Mouse (Mus musculus) adrenal gland, postnatal 14 days (tissue): ENCODE measurements around the gene Trappc4. TPM values are rescaled to one million over a fixed set of nuclear protein-coding genes. Genes with fewer than 3 reads are reported as not detected.
"Not testable (repeated sequence)": the region's sequence is repeated elsewhere in the genome, so short reads cannot be mapped to it uniquely, and the experiment has no call there.

Experiments used
- DNase-seq: peaks from one replicate; pipeline ENCODE4 v3.0.0; 2021; ENCODE audit warnings: mixed read lengths
- total RNA-seq: library from RNA; stranded (reverse); gene quantifications from 2 replicates; pipeline ENCODE4 v1.2.3, GENCODE M21; 2021

The Trappc4 gene
- total RNA-seq, 1 experiment from 2014 or later = 60.4 TPM

DNA sequence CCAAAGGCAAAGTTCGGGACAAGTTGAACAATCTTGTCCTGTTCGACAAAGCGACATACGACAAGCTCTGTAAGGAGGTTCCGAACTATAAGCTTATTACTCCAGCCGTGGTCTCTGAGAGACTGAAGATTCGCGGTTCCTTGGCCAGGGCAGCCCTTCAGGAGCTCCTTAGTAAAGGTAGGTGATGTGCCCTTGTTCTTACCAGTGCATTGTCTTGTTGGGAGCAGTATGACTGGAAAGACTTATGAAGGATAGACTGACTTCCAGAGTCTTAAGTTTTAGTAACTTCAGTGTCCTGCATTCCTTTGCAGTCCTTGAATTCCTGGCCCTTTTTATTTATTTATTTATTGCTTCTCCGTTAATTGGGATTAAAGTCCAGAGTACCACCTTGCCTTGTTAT, 1.3 kb upstream of the Trappc4 start:
- not testable (repeated sequence) for DNase-seq

GRCm38 (mm10) chr9:44407752-44408097, 325 bp upstream of the Trappc4 start:
- DNase-seq = no peak

DNA sequence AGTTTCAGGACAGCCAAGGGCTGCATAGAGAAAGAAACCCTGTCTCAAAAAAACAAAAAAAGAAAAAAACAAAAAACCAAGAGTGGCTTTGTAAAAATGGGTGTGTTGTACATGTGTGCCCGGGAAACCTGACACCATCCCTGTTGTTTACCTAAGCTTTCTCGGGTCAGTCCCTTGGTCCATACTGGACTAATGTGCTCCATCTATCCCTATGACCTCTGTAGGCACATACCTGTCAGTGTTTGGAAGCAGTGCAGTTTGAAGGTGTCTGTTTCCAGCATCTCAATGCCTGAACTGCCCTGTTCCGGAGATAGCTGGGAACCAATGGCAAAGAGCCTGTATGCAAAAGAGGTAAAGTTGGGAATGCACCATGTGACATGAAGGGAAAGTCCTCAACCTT, 2.4 kb downstream of the Trappc4 start:
- no peak for DNase-seq

- peak; percentile 55 for DNase-seq
Observed at GRCm38 (mm10) chr9:44401081-44401480, 6.3 kb downstream of the Trappc4 start.

- no peak for DNase-seq
Observed at GRCm38 (mm10) chr9:44399795-44400114, 7.6 kb downstream of the Trappc4 start.

- DNase-seq = no peak
Observed at GRCm38 (mm10) chr9:44399114-44399794, 8.1 kb downstream of the Trappc4 start.

DNA sequence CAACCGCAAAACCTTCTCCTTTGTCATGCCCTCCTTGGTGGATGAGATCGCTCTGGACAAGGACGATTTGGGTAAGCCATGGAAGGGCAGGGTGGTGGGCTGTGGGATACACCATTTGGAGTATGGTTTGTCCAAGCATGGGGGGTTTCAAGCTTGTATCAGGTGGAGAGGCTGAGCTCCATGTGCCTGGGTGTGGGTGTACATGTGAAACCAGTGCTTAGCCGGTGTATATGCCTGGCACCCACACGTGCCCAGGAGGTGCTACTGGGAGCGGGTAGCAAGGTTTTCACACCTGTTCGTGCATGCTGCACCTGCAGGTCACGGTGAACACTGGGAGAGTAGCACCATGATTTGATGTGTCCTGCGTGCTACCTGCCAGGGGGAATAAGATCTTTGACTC, 8.8 kb downstream of the Trappc4 start:
- DNase-seq = no peak

GRCm38 (mm10) chr9:44398087-44398486, 9.3 kb downstream of the Trappc4 start:
- DNase-seq = no peak

DNA sequence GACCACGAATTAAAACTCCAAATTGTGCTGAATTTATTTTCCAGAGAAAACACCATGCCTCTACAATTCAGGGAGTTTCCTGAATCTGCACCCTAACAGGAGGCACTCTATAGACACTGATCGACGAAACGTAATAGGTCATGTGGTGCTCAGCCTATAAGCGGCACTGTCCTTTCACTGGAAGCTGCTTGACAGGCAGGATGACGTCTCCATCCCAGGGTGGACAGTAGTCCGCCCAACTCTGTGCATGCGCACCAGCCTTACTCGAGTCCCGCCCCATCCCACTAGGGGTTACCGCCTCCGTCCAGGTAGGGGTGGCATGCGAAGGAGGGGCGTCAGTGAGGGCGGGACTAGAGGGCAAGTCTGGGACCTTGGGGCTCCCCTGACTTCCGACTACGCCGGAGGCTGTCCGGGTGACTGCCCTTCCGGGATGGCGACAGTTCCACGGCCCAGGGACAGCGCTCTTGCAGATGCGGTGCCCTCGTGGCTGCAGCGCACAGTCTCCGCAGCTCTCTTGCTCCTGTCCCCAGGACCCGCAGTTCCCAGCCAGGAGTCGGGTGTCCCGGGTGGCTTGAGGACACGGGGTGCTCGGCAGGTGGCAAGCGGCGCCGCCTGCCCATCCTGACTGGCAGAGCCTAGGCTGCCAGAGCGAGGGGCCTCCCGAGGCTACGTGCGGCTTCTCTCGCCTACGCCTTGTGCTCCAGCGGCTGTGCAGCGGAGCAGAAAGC, 10.6 kb downstream of the Trappc4 start, which contains the start of gene Slc37a4:
Slc37a4 (plus strand) TSS at position 169 of the 728 bp plus-strand sequence.
- peak; percentile 99 for DNase-seq

- DNase-seq = peak; percentile 88
Observed at GRCm38 (mm10) chr9:44391466-44391865, 15.9 kb downstream of the Trappc4 start.

- DNase-seq = peak; percentile 70
Observed at GRCm38 (mm10) chr9:44389273-44389672, 18.1 kb downstream of the Trappc4 start.

DNA sequence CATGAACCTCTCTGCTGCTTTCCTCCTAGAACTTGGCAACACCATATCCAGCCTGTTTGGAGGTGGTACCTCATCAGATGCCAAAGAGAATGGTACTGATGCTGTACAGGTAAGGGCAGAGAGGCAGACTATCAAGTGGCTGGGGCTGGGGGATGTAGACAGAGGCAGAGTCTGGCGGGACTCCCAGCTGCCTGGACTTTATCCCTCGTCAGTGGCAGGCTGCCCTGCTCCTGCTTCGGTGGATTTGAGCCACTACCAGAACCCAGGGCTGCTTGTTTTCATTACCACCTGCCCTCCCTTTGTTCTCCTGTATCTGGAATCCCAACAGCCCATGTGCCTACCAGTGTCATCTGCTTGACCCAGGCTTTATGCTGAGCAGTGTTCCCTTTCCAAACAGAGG, 20.2 kb downstream of the Trappc4 start:
- DNase-seq = no peak

DNA sequence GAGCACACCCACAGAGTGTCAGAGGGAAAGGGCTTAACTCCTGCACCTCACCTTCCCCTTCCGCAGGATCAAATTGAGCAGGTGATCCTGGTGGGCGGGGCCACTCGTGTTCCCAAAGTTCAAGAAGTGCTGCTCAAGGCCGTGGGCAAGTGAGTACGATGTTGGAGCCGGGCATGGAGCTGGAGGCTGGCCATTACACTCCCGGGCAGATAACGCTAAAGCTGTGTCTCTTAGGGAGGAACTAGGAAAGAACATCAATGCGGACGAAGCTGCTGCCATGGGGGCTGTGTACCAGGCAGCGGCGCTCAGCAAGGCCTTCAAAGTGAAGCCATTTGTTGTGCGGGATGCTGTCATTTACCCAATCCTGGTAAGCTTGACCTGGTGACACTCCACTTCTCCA, 22.8 kb downstream of the Trappc4 start:
- no peak for DNase-seq

DNA sequence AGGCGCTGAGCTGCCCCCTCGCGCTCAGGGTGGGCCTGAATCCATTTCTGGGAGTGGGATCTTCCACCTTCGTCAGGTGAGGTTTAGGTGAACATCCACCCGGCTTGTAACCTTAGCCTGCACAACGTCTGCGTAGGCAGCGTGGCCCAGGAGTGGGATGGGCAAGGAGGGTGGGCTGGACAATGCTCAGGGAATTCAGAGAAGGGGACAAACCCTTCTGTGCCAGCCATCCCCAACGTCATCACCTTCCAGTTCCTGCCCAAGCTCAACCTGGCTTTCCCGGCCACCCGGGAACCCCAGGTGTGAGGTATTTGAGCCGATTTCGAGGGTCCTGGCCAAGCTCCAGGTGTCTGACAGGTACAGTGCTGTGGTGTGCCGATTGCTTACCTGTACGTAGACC, 27.5 kb downstream of the Trappc4 start:
- DNase-seq = no peak

DNA sequence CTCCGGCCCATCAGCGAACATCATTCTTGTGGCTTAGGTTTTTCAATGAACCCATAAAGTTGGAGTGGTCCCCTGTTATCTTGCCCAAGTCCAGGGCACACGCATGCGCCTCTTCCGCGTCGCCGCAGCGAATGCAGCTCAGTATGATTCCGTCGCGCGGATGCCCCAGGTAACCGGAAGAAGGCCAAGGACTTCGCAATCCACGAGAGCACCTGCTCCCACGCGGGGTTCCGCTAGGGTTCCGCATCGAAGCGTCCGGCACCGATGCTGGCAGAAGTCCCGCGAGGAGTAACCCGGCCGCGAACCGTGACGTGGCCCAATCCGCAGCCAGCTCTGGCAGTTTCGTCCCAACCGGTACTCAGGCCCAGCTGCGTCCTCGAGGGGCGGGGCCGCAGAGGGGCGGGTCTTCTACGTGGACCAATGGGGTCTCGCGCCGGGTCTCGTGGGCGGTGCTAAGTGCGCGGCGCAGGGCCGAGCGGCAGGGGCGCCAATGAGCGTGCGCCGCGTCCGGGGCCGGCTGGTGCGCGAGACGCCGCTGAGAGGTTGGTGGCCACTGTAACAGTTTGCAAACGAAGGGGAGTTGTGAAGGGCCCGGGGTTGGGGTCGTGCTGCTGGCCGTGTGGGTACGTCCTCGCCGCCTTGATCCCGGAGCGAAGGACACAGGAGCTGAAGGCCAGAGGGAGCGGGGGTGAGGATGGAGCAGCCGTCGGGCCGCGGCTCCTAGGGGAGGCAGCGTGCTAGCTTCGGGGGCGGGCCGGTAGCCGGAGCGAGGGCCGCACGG, 28.2 kb downstream of the Trappc4 start, which contains the start of gene Hyou1:
Hyou1 (plus strand) TSS at position 437 of the 781 bp plus-strand sequence.
- peak; percentile 100 for DNase-seq

- DNase-seq = no peak
Observed at GRCm38 (mm10) chr9:44378153-44378730, 29.2 kb downstream of the Trappc4 start.

DNA sequence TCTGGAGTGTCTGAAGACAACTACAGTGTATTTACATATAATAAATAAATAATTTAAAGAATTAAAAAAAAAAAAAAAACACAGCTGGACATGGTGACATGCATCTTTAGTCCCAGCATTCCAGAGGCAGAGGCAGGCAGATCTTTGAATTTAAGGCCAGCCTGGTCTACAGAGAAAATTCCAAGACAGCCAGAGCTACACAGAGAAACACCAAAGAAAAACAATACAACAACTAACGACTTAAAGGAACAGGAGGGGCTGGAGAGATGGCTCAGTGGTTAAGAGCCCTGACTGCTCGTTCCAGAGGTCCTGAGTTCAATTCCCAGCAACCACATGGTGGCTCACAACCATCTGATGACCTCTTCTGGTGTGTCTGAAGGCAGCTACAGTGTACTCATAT, 30.1 kb downstream of the Trappc4 start:
- not testable (repeated sequence) for DNase-seq

DNA sequence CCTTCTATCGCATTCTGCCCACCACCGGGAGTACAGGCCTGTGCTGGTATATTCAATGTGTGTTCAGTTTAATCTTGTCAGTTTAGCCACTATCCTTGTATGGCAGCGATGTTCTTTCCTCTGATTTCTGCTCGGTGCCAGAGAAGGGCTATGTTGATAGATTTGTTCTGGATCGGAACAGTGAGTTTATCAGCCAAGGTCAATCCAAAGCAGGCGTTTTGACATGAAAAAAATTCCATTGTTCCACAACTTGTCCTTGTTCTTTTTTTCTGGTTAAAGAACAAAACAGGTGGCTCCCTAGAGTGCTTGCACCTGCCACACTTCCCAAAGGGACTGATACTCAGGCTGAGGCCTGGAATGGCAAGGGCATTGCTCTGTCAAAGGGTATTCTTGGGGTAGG, 31.3 kb downstream of the Trappc4 start:
- DNase-seq = no peak

DNA sequence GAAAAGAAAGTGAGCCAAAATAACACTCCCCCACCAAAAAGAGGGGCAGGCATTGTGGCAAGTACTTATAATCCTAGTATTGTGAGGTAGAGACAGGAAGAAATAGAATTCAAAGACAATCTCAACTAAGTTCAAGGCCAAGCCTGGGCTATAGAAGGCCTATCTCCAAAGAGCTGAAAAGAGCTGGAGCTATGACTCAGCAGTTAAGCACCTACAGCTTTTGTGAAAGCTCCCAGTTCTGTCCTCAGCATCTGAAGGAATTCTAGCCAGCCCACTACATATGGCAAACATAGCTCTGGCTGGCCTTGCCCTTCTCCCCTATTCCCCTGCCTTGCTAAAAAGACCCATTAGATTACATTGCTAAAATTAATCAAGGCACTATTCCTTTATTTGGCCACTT, 34.0 kb downstream of the Trappc4 start:
- no peak for DNase-seq

GRCm38 (mm10) chr9:44364480-44364879, 42.9 kb downstream of the Trappc4 start:
- peak; percentile 56 for DNase-seq

DNA sequence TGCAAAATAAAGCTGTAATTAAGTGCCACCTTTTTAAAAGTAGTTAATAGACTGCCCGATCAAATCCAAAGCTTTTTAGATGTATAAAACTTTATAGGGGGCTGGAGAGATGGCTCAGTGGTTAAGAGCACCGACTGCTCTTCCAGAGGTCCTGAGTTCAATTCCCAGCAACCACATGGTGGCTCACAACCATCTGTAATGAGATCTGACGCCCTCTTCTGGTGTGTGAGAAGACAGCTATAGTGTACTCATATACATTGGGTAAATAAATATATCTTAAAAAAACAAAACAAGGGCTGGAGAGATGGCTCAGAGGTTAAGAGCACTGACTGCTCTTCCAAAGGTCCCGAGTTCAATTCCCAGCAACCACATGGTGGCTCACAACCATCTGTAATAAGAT, 45.5 kb downstream of the Trappc4 start:
- DNase-seq = not testable (repeated sequence)

DNA sequence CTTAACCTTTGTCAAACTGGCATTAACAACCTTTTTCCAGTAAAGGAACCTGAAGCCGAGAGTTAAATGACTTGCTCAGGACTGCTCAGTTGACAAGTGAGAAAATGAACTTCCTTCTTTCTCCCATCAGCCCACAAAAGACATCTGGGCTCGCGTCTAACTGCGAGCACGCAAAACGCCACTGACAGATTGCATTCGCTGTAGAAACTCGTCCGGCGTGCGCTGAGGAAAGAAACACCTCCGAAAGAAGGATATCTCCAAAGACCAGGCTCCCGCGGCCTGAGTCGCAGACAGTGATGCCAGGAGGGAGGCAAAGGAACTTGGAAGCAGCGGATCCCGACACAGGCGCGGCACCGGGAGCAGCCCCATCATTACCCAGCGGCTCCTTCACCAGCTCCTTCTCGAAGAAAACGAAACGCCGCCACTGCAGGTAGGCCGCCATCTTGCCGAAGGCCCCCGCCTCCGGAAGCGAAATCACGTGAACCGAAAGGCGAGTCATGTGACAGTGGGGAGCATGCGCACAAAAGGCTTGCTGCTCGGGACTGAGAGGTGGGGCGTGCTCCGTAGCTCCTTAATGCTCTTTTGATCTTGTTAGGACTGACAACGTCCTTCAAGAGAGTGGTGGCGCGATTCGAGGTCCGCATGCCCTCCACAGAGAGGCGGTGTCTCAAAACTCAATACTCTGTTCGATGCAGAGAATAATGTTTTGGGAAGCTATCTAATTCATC, 46.0 kb downstream of the Trappc4 start, which contains the start of gene Vps11:
Vps11 (minus strand) TSS at position 481 of the 728 bp plus-strand sequence.
- peak; percentile 97 for DNase-seq
